Comparison of ENCODE assay signal across 9 mouse cellular contexts in the genomic region with DNA sequence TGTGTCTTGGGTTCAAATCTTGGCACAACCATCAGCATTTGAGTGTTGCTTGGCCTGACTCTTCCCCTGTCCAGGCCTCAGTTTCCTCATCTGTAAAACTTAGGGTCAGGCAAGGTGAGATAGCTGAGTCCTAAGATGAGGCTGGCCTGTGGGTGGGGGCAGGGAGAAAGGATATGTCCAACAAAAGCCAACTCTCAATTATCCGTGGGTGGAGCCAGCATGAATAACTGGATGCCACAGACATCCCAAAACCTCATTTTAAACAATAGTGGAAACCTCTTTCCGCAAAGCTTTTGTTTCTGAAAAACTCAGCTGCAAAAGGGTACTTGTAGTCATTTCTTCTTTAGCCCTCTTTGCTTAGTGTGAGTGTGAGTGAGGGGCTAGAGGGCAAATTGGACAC. TPM values are rescaled to one million over a fixed set of nuclear protein-coding genes. Genes with fewer than 3 reads are reported as not detected.
A peak's percentile ranks its signal among the peaks of the same experiment; 100 is the strongest.
DNase-seq lines count a peak whose midpoint lies in the region; ATAC-seq and TF ChIP-seq lines count a peak whose summit lies in the region.
"Had no signal": no experiment of that assay in that cellular context is flagged by ENCODE, and none has a peak within 500 bp of the region (broad histone marks: within the 10 kb centered on the region; RNA-seq: fewer than 3 reads in every experiment).

No protein-coding gene starts in this region.

- ATAC-seq in heart, embryonic 13.5 days (ENCODE audit: extremely low read depth, insufficient number of reproducible peaks, low FRiP score, low TSS enrichment): no peak
- no peak for ATAC-seq in hindbrain, embryonic 11.5 days (ENCODE audit: low FRiP score)
- ATAC-seq in midbrain, embryonic 13.5 days: no peak
- ATAC-seq in cerebellum, adult (ENCODE audit: insufficient number of reproducible peaks, low FRiP score, low TSS enrichment): no peak

- WGBS in heart, embryonic 13.5 days: 65% methylated on average over 2 of the region's 2 CpGs
- WGBS in heart, adult 2 months: 39% methylated on average over 2 of the region's 2 CpGs
- 32% methylated on average over 2 of the region's 2 CpGs for WGBS in hindbrain, embryonic 11.5 days
- WGBS in midbrain, embryonic 13.5 days: 33% methylated on average over 2 of the region's 2 CpGs

- no peak for TF ChIP-seq EP300 in heart, adult 2 months (IDR thresholded peaks at IDR 0.05; ENCODE audit: insufficient read depth, low read depth, low read length)

- no peaks in the 10 kb centered on the region for H3K9me3 ChIP-seq in heart, embryonic 13.5 days
- H3K9me3 ChIP-seq in hindbrain, embryonic 11.5 days (ENCODE audit: control insufficient read depth, low read length): no peaks in the 10 kb centered on the region
- H3K9me3 ChIP-seq in midbrain, embryonic 13.5 days: no peaks in the 10 kb centered on the region

- H3K4me2 ChIP-seq in heart, embryonic 13.5 days: peak overlapping the region; percentile 83
- H3K4me2 ChIP-seq in hindbrain, embryonic 11.5 days (replicated peaks; ENCODE audit: low read depth, low read length): peak overlapping the region; percentile 96
- H3K4me2 ChIP-seq in midbrain, embryonic 13.5 days (replicated peaks): peak overlapping the region; percentile 94

- no peak for TF ChIP-seq CTCF in heart, adult 2 months (IDR thresholded peaks at IDR 0.05)

- H3K9ac ChIP-seq in heart, embryonic 13.5 days: peak overlapping the region; percentile 98
- H3K9ac ChIP-seq in heart, adult 2 months (ENCODE audit: low read depth, low read length): no peak overlapping the region
- H3K9ac ChIP-seq in hindbrain, embryonic 11.5 days (ENCODE audit: low read depth, low read length): no peak overlapping the region
- H3K9ac ChIP-seq in midbrain, embryonic 13.5 days (replicated peaks): peak overlapping the region; percentile 95; the same call in 1 of the 2 replicates

- intact Hi-C loops in heart, adult 2 months (cut with DNase I): no loop called here

- H3K27ac ChIP-seq in heart, embryonic 13.5 days (replicated peaks): peak overlapping the region; percentile 97; the same call in 1 of the 2 replicates
- no peak overlapping the region; the same call in 1 of the 2 replicates for H3K27ac ChIP-seq in heart, adult 2 months
- H3K27ac ChIP-seq in hindbrain, embryonic 11.5 days (ENCODE audit: low read depth, low read length): peak overlapping the region; percentile 98
- H3K27ac ChIP-seq in midbrain, embryonic 13.5 days: peak overlapping the region; percentile 98; the same call in 1 of the 2 replicates

- H3K79me2 ChIP-seq in heart, adult 2 months (replicated peaks; ENCODE audit: control insufficient read depth, insufficient read depth, low read length): no peaks in the 10 kb centered on the region

- no peak for DNase-seq in heart, adult 2 months
- DNase-seq in Muller cell, postnatal 12 days (ENCODE audit: inconsistent ontology term): peak; percentile 87
- no peak for DNase-seq in hindbrain, embryonic 11.5 days (ENCODE audit: low spot score)
- DNase-seq in adrenal gland, postnatal 25 days: no peak
- DNase-seq in right cerebral cortex, postnatal 14 days: no peak
- DNase-seq: thymus, adult 2 months had no signal

- no peaks in the 10 kb centered on the region for H3K36me3 ChIP-seq in heart, embryonic 13.5 days
- H3K36me3 ChIP-seq in heart, adult 2 months (ENCODE audit: control insufficient read depth, insufficient read depth, low read length): no peaks in the 10 kb centered on the region; the same call in 1 of the 2 replicates
- H3K36me3 ChIP-seq in hindbrain, embryonic 11.5 days (ENCODE audit: control insufficient read depth, insufficient read depth, low read length): no peaks in the 10 kb centered on the region
- no peaks in the 10 kb centered on the region for H3K36me3 ChIP-seq in midbrain, embryonic 13.5 days

- no peaks in the 10 kb centered on the region for H3K27me3 ChIP-seq in heart, embryonic 13.5 days (replicated peaks)
- H3K27me3 ChIP-seq in heart, adult 2 months (ENCODE audit: control insufficient read depth, insufficient read depth, low read length): no peaks in the 10 kb centered on the region
- H3K27me3 ChIP-seq in hindbrain, embryonic 11.5 days (ENCODE audit: control insufficient read depth, insufficient read depth, low read length): no peaks in the 10 kb centered on the region
- H3K27me3 ChIP-seq in midbrain, embryonic 13.5 days: no peaks in the 10 kb centered on the region

- TF ChIP-seq POLR2A in heart, adult 2 months (IDR thresholded peaks at IDR 0.05; ENCODE audit: insufficient read depth, low read depth, low read length): no peak

- H3K4me3 ChIP-seq in heart, embryonic 13.5 days: peak overlapping the region; percentile 90
- no peak overlapping the region for H3K4me3 ChIP-seq in heart, adult 2 months
- H3K4me3 ChIP-seq in hindbrain, embryonic 11.5 days (ENCODE audit: low read depth, low read length): peak overlapping the region; percentile 89
- peak overlapping the region; percentile 83 for H3K4me3 ChIP-seq in midbrain, embryonic 13.5 days (replicated peaks)

- peaks cover 86% of the 10 kb centered on the region for H3K4me1 ChIP-seq in heart, embryonic 13.5 days
- peaks cover 2% of the 10 kb centered on the region for H3K4me1 ChIP-seq in heart, adult 2 months (ENCODE audit: control insufficient read depth, insufficient read depth, low read length)
- H3K4me1 ChIP-seq in hindbrain, embryonic 11.5 days (replicated peaks; ENCODE audit: control insufficient read depth, insufficient read depth, low read length): peaks cover 46% of the 10 kb centered on the region
- H3K4me1 ChIP-seq in midbrain, embryonic 13.5 days (replicated peaks): peaks cover 88% of the 10 kb centered on the region

RNA-seq across cellular contexts. Expression of gene Glis2, which starts 2.3 kb away (rescaled TPM):
- 19.9 and 23.5 TPM in 2 replicates for polyA plus RNA-seq in heart, embryonic 13.5 days (2015; fragmentation: Nextera tagmentation; extraction: Ambion mirVana)
- 10 to 100 TPM; 10.0 to 11.1 TPM for total RNA-seq in heart, adult 2 months (2021)
- polyA plus RNA-seq in heart, adult 2 months (2012; rRNA removed): 17.3 and 23.8 TPM in 2 replicates
- 26.3 and 27.6 TPM in 2 replicates for polyA plus RNA-seq in hindbrain, embryonic 11.5 days (2014; fragmentation: Nextera tagmentation; extraction: Ambion mirVana)
- 20.0 and 26.3 TPM in 2 replicates for polyA plus RNA-seq in midbrain, embryonic 13.5 days (2015; fragmentation: Nextera tagmentation; extraction: Ambion mirVana)
- 17.1 and 23.0 TPM in 2 replicates for total RNA-seq in adrenal gland, postnatal 25 days (2021)

RNA-seq across cellular contexts. Expression of gene Pam16, which starts 28.0 kb away (rescaled TPM):
- 136 and 139 TPM in 2 replicates for polyA plus RNA-seq in heart, embryonic 13.5 days (2015; fragmentation: Nextera tagmentation; extraction: Ambion mirVana)
- total RNA-seq in heart, adult 2 months (2021): 100 to 1,000 TPM; 119 to 165 TPM
- polyA plus RNA-seq in heart, adult 2 months (2012; rRNA removed): 36.3 and 39.4 TPM in 2 replicates
- 113 and 117 TPM in 2 replicates for polyA plus RNA-seq in hindbrain, embryonic 11.5 days (2014; fragmentation: Nextera tagmentation; extraction: Ambion mirVana)
- polyA plus RNA-seq in midbrain, embryonic 13.5 days (2015; fragmentation: Nextera tagmentation; extraction: Ambion mirVana): 153 and 155 TPM in 2 replicates
- 81.9 and 83.4 TPM in 2 replicates for total RNA-seq in adrenal gland, postnatal 25 days (2021)

RNA-seq across cellular contexts. Expression of gene Tfap4, which starts 37.2 kb away (rescaled TPM):
- 6.3 and 7.7 TPM in 2 replicates for polyA plus RNA-seq in heart, embryonic 13.5 days (2015; fragmentation: Nextera tagmentation; extraction: Ambion mirVana)
- 1 to 10 TPM; 3.2 to 3.4 TPM for total RNA-seq in heart, adult 2 months (2021)
- polyA plus RNA-seq in heart, adult 2 months (2012; rRNA removed): 2.4 and 2.9 TPM in 2 replicates
- 16.1 TPM in 2 replicates for polyA plus RNA-seq in hindbrain, embryonic 11.5 days (2014; fragmentation: Nextera tagmentation; extraction: Ambion mirVana)
- polyA plus RNA-seq in midbrain, embryonic 13.5 days (2015; fragmentation: Nextera tagmentation; extraction: Ambion mirVana): 10.5 and 11.2 TPM in 2 replicates
- total RNA-seq in adrenal gland, postnatal 25 days (2021): 8.3 and 10.4 TPM in 2 replicates

RNA-seq across cellular contexts. Expression of gene Vasn, which starts 42.9 kb away (rescaled TPM):
- 15.2 and 15.8 TPM in 2 replicates for polyA plus RNA-seq in heart, embryonic 13.5 days (2015; fragmentation: Nextera tagmentation; extraction: Ambion mirVana)
- total RNA-seq in heart, adult 2 months (2021): 10 to 100 TPM in 1 of 2 experiments, 1 to 10 TPM in 1; 9.2 to 10.5 TPM
- polyA plus RNA-seq in heart, adult 2 months (2012; rRNA removed): 23.9 and 24.2 TPM in 2 replicates
- polyA plus RNA-seq in hindbrain, embryonic 11.5 days (2014; fragmentation: Nextera tagmentation; extraction: Ambion mirVana): 7.9 and 9.4 TPM in 2 replicates
- polyA plus RNA-seq in midbrain, embryonic 13.5 days (2015; fragmentation: Nextera tagmentation; extraction: Ambion mirVana): 3.2 and 4.6 TPM in 2 replicates
- total RNA-seq in adrenal gland, postnatal 25 days (2021): 5.4 and 9.3 TPM in 2 replicates

RNA-seq across cellular contexts. Expression of gene Dnaja3, which starts 43.0 kb away (rescaled TPM):
- 65.6 and 72.5 TPM in 2 replicates for polyA plus RNA-seq in heart, embryonic 13.5 days (2015; fragmentation: Nextera tagmentation; extraction: Ambion mirVana)
- total RNA-seq in heart, adult 2 months (2021): 100 to 1,000 TPM; 138 to 150 TPM
- polyA plus RNA-seq in heart, adult 2 months (2012; rRNA removed): 80.8 and 104 TPM in 2 replicates
- 49.1 and 54.0 TPM in 2 replicates for polyA plus RNA-seq in hindbrain, embryonic 11.5 days (2014; fragmentation: Nextera tagmentation; extraction: Ambion mirVana)
- polyA plus RNA-seq in midbrain, embryonic 13.5 days (2015; fragmentation: Nextera tagmentation; extraction: Ambion mirVana): 50.5 and 54.3 TPM in 2 replicates
- total RNA-seq in adrenal gland, postnatal 25 days (2021): 117 and 125 TPM in 2 replicates

Comparison
In these comparisons a context has a peak if more than half of its experiments do, and no peak if none do; other contexts are left out.
1. H3K9ac ChIP-seq: peak in heart, embryonic 13.5 days (single experiment) and midbrain, embryonic 13.5 days (single experiment); none in heart, adult 2 months (single experiment) and hindbrain, embryonic 11.5 days (single experiment).
2. Peak in every context shown above with its lines, with median percentiles within 50 percentile points of each other: H3K4me2 ChIP-seq.